ENCODE assay signal across 8 mouse cellular contexts in the genomic region with DNA sequence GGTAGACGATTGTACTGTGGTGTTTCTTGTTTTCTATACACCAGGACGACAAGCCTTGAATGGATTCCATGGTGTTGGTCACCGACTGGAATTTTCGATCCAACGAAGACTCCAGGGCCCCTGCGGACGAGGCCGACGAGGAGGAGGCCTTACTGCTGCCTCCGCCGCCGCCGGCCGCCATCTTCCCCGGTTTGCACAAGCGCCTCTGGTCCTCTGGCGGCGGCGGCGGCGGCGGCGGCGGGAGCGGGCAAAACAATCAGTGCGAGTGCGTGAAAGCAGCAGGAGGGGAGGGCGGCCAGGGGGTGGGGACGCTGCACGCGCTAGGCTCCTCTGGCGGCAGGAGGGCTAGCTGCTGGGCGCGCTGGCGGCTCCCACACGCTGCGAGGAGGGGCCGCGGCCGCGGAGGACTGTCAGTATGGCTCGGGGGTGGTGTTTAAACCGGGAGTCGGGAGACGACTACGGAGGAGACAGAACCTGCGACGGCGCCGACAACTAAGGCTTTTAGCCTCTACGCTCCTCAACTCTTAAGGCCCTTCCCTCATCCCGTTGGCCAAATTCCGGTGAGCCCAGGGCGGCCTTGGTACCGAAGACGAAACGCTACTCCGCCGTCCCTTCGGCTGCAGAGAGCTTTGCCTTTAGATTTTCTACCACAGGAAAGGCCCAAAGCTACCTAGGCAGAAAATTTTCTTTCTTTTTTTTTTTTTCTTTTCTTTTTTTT. TPM values are rescaled to one million over a fixed set of nuclear protein-coding genes. Genes with fewer than 3 reads are reported as not detected.
DNase-seq lines count a peak whose midpoint lies in the region; ATAC-seq lines count a peak whose summit lies in the region.

A gene (minus strand): TSS at position 293 of the 718 bp plus-strand sequence.

- peak within 1 kb of the TSS; percentile 98 for H3K27ac ChIP-seq in heart, embryonic 13.5 days (replicated peaks)
- H3K27ac ChIP-seq in liver, embryonic 13.5 days: peak within 1 kb of the TSS; percentile 99
- peak within 1 kb of the TSS; percentile 100 for H3K27ac ChIP-seq in stomach, embryonic 16.5 days (ENCODE audit: low read length)

- peak within 1 kb of the TSS; percentile 67 for H3K4me2 ChIP-seq in heart, embryonic 13.5 days
- peak within 1 kb of the TSS; percentile 80 for H3K4me2 ChIP-seq in liver, embryonic 13.5 days
- H3K4me2 ChIP-seq in stomach, embryonic 16.5 days (ENCODE audit: low read depth, low read length): peak within 1 kb of the TSS; percentile 71

- under 1% methylated on average over 60 of the region's 60 CpGs for WGBS in heart, embryonic 13.5 days
- under 1% methylated on average over 59 of the region's 60 CpGs for WGBS in liver, embryonic 13.5 days (ENCODE audit: insufficient replicate concordance)
- under 1% methylated on average over 60 of the region's 60 CpGs for WGBS in stomach, embryonic 16.5 days

- H3K36me3 ChIP-seq in heart, embryonic 13.5 days: 0 out of 2 replicates have a peak, but pooled peaks cover 3% of the 10 kb centered on the region
- H3K36me3 ChIP-seq in liver, embryonic 13.5 days: no peaks in the 10 kb centered on the region
- H3K36me3 ChIP-seq in stomach, embryonic 16.5 days (ENCODE audit: control insufficient read depth, insufficient read depth, low read length): no peaks in the 10 kb centered on the region

- no peaks in the 10 kb centered on the region for H3K9me3 ChIP-seq in heart, embryonic 13.5 days
- H3K9me3 ChIP-seq in liver, embryonic 13.5 days (replicated peaks): no peaks in the 10 kb centered on the region
- H3K9me3 ChIP-seq in stomach, embryonic 16.5 days (replicated peaks; ENCODE audit: control insufficient read depth, low read length): no peaks in the 10 kb centered on the region

- H3K4me1 ChIP-seq in heart, embryonic 13.5 days: peaks cover 32% of the 10 kb centered on the region
- peaks cover 47% of the 10 kb centered on the region for H3K4me1 ChIP-seq in liver, embryonic 13.5 days (replicated peaks)
- H3K4me1 ChIP-seq in stomach, embryonic 16.5 days (ENCODE audit: control insufficient read depth, insufficient read depth, low read length): peaks cover 6% of the 10 kb centered on the region; the same call in 1 of the 2 replicates

- peak; percentile 89 for DNase-seq in CD4-positive helper T cell, adult 2 months (ENCODE audit: low read depth, low spot score)
- peak; percentile 65 for DNase-seq in brain, embryonic 18.5 days (ENCODE audit: low read depth, low spot score)
- peak; percentile 82 for DNase-seq in kidney, postnatal 14 days
- DNase-seq in liver, embryonic 13.5 days: peak; percentile 69
- peak; percentile 87 for DNase-seq in neural tube, embryonic 10.5 days (ENCODE audit: extremely low spot score, low spot score)

- no peaks in the 10 kb centered on the region for H3K27me3 ChIP-seq in heart, embryonic 13.5 days (replicated peaks)
- no peaks in the 10 kb centered on the region for H3K27me3 ChIP-seq in liver, embryonic 13.5 days
- no peaks in the 10 kb centered on the region for H3K27me3 ChIP-seq in stomach, embryonic 16.5 days (ENCODE audit: control insufficient read depth, insufficient read depth, low read length)

- H3K9ac ChIP-seq in heart, embryonic 13.5 days: peak within 1 kb of the TSS; percentile 92
- peak within 1 kb of the TSS; percentile 91 for H3K9ac ChIP-seq in liver, embryonic 13.5 days
- peak within 1 kb of the TSS; percentile 95 for H3K9ac ChIP-seq in stomach, embryonic 16.5 days (ENCODE audit: low read length)

- H3K4me3 ChIP-seq in heart, embryonic 13.5 days: peak within 1 kb of the TSS; percentile 79
- H3K4me3 ChIP-seq in liver, embryonic 13.5 days (replicated peaks): peak within 1 kb of the TSS; percentile 85
- H3K4me3 ChIP-seq in stomach, embryonic 16.5 days (replicated peaks; ENCODE audit: low read length): peak within 1 kb of the TSS; percentile 72

- ATAC-seq in erythroid progenitor cell, adult 5-6 weeks (replicated peaks; ENCODE audit: low FRiP score, poor library complexity, severe bottlenecking): peak; percentile 59
- ATAC-seq in heart, embryonic 13.5 days (ENCODE audit: extremely low read depth, insufficient number of reproducible peaks, low FRiP score, low TSS enrichment): peak; percentile 61
- peak; percentile 49 for ATAC-seq in liver, embryonic 13.5 days (ENCODE audit: low read depth)
- ATAC-seq in stomach, embryonic 16.5 days (ENCODE audit: insufficient read depth, low FRiP score): peak; percentile 55

RNA-seq across cellular contexts. Expression of the gene that starts here (rescaled TPM):
- total RNA-seq in erythroid progenitor cell, adult 5-6 weeks (2015; ENCODE audit: low replicate concordance): 23.5 and 24.9 TPM in 2 replicates
- 21.3 and 24.0 TPM in 2 replicates for total RNA-seq in erythroid progenitor cell, adult 5-6 weeks (2017; ENCODE audit: low replicate concordance)
- polyA plus RNA-seq in heart, embryonic 13.5 days (2015; fragmentation: Nextera tagmentation; extraction: Ambion mirVana): 17.1 and 18.0 TPM in 2 replicates
- polyA plus RNA-seq in liver, embryonic 13.5 days (2015; fragmentation: Nextera tagmentation; extraction: Ambion mirVana): 7.9 and 10.1 TPM in 2 replicates
- 18.8 and 20.3 TPM in 2 replicates for polyA plus RNA-seq in stomach, embryonic 16.5 days (2015; fragmentation: Nextera tagmentation; extraction: Ambion mirVana)

Comparison
In these comparisons a context has a peak if more than half of its experiments do, and no peak if none do; other contexts are left out.
1. Peak in every context shown above with its lines: DNase-seq, ATAC-seq, H3K4me3 ChIP-seq and H3K27ac ChIP-seq.